8 mouse cellular contexts compared by ENCODE assay signal in the genomic region with DNA sequence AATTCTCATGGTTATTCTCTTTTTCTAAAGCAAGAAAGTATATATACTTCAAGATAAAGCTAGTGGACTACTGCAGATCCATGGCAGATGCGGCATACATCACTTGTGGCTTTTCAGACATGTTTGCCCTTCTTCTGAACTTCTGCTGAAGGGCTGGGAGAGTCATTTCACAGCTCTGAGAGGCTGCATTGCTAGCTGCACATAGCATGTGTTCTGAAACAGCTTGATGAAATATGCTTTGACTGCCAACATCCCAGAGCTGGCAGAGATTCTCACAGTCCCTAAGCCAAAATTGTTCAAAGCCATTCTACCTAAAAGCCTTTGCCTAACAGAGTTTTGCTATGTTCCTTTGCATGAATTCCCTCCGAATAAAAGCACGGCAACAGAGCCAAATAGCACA.
A peak's percentile ranks its signal among the peaks of the same experiment; 100 is the strongest.
DNase-seq lines count a peak whose midpoint lies in the region; ATAC-seq and TF ChIP-seq lines count a peak whose summit lies in the region.

No protein-coding gene starts in this region.

- H3K27me3 ChIP-seq in forebrain, embryonic 15.5 days: no peaks in the 10 kb centered on the region
- no peaks in the 10 kb centered on the region for H3K27me3 ChIP-seq in forebrain, embryonic 11.5 days (ENCODE audit: control insufficient read depth, insufficient read depth, low read length)
- no peaks in the 10 kb centered on the region for H3K27me3 ChIP-seq in embryonic facial prominence, embryonic 15.5 days
- no peaks in the 10 kb centered on the region for H3K27me3 ChIP-seq in hindbrain, postnatal 0 days (ENCODE audit: insufficient read depth, low read length)
- no peaks in the 10 kb centered on the region for H3K27me3 ChIP-seq in lung, embryonic 14.5 days (ENCODE audit: insufficient read depth, low read length)

- no peak overlapping the region for H3K4me2 ChIP-seq in forebrain, embryonic 15.5 days (replicated peaks)
- H3K4me2 ChIP-seq in forebrain, embryonic 11.5 days (ENCODE audit: low read depth, low read length, severe bottlenecking): no peak overlapping the region
- H3K4me2 ChIP-seq in embryonic facial prominence, embryonic 15.5 days (replicated peaks): no peak overlapping the region
- H3K4me2 ChIP-seq in hindbrain, postnatal 0 days (ENCODE audit: low read depth, low read length): no peak overlapping the region
- no peak overlapping the region for H3K4me2 ChIP-seq in lung, embryonic 14.5 days

- DNase-seq in forebrain, embryonic 11.5 days (ENCODE audit: low spot score): no peak
- peak; percentile 10 for DNase-seq in NIH3T3 (ENCODE audit: low read depth)
- DNase-seq in hindbrain, postnatal 0 days (ENCODE audit: low spot score): peak; percentile 89
- peak; percentile 83 for DNase-seq in lung, embryonic 14.5 days

- TF ChIP-seq CTCF in hindbrain, postnatal 0 days (IDR thresholded peaks at IDR 0.05; ENCODE audit: low read depth): no peak
- TF ChIP-seq CTCF in lung, embryonic 14.5 days (IDR thresholded peaks at IDR 0.05; ENCODE audit: low read depth): no peak

- H3K9ac ChIP-seq in forebrain, embryonic 15.5 days (replicated peaks): no peak overlapping the region
- no peak overlapping the region for H3K9ac ChIP-seq in forebrain, embryonic 11.5 days (ENCODE audit: low read length)
- H3K9ac ChIP-seq in embryonic facial prominence, embryonic 15.5 days: no peak overlapping the region
- no peak overlapping the region for H3K9ac ChIP-seq in hindbrain, postnatal 0 days (replicated peaks; ENCODE audit: low read length)
- no peak overlapping the region for H3K9ac ChIP-seq in lung, embryonic 14.5 days

- no peak overlapping the region for H3K27ac ChIP-seq in forebrain, embryonic 15.5 days (replicated peaks)
- no peak overlapping the region for H3K27ac ChIP-seq in forebrain, embryonic 11.5 days (ENCODE audit: low read depth, low read length)
- H3K27ac ChIP-seq in embryonic facial prominence, embryonic 15.5 days (replicated peaks): no peak overlapping the region; the same call in 1 of the 2 replicates
- no peak overlapping the region for H3K27ac ChIP-seq in hindbrain, postnatal 0 days
- peak overlapping the region; percentile 80; the same call in 1 of the 2 replicates for H3K27ac ChIP-seq in lung, embryonic 14.5 days (ENCODE audit: low read depth)

- 62% methylated on average over 3 of the region's 3 CpGs for WGBS in forebrain, embryonic 15.5 days
- WGBS in forebrain, embryonic 11.5 days: 92% methylated on average over 3 of the region's 3 CpGs
- 42% methylated on average over 3 of the region's 3 CpGs for WGBS in embryonic facial prominence, embryonic 15.5 days
- 40% methylated on average over 3 of the region's 3 CpGs for WGBS in hindbrain, postnatal 0 days
- WGBS in lung, embryonic 14.5 days: 42% methylated on average over 3 of the region's 3 CpGs

- no peaks in the 10 kb centered on the region for H3K9me3 ChIP-seq in forebrain, embryonic 15.5 days
- no peaks in the 10 kb centered on the region for H3K9me3 ChIP-seq in forebrain, embryonic 11.5 days (ENCODE audit: control insufficient read depth, low read length)
- no peaks in the 10 kb centered on the region for H3K9me3 ChIP-seq in embryonic facial prominence, embryonic 15.5 days (replicated peaks)
- no peaks in the 10 kb centered on the region for H3K9me3 ChIP-seq in hindbrain, postnatal 0 days (ENCODE audit: low read length)
- H3K9me3 ChIP-seq in lung, embryonic 14.5 days (ENCODE audit: low read depth, low read length): no peaks in the 10 kb centered on the region

- ATAC-seq in forebrain, embryonic 15.5 days (replicated peaks): peak; percentile 88
- ATAC-seq in forebrain, embryonic 11.5 days (replicated peaks; ENCODE audit: low FRiP score): no peak
- peak; percentile 57; the same call in 1 of the 2 replicates for ATAC-seq in embryonic facial prominence, embryonic 15.5 days (ENCODE audit: insufficient number of reproducible peaks, low FRiP score, low TSS enrichment, low read depth)
- peak; percentile 91 for ATAC-seq in hindbrain, postnatal 0 days
- ATAC-seq in lung, embryonic 14.5 days (ENCODE audit: insufficient read depth): peak; percentile 81; the same call in 1 of the 2 replicates
- ATAC-seq in granulocyte monocyte progenitor cell, adult 5-6 weeks (replicated peaks; ENCODE audit: poor library complexity, severe bottlenecking): no peak
- ATAC-seq in CD4-positive, CD25-positive, alpha-beta regulatory T cell, adult 4 months: no peak

- no peak overlapping the region for H3K4me3 ChIP-seq in forebrain, embryonic 15.5 days
- H3K4me3 ChIP-seq in forebrain, embryonic 11.5 days (ENCODE audit: low read depth, low read length): no peak overlapping the region
- no peak overlapping the region for H3K4me3 ChIP-seq in embryonic facial prominence, embryonic 15.5 days (replicated peaks)
- no peak overlapping the region for H3K4me3 ChIP-seq in hindbrain, postnatal 0 days (ENCODE audit: low read length)
- no peak overlapping the region for H3K4me3 ChIP-seq in lung, embryonic 14.5 days (ENCODE audit: low read depth, low read length)

- H3K36me3 ChIP-seq in forebrain, embryonic 15.5 days: no peaks in the 10 kb centered on the region
- no peaks in the 10 kb centered on the region for H3K36me3 ChIP-seq in forebrain, embryonic 11.5 days (ENCODE audit: control insufficient read depth, insufficient read depth, low read length)
- H3K36me3 ChIP-seq in embryonic facial prominence, embryonic 15.5 days: no peaks in the 10 kb centered on the region
- H3K36me3 ChIP-seq in hindbrain, postnatal 0 days (ENCODE audit: insufficient read depth, low read length): no peaks in the 10 kb centered on the region
- H3K36me3 ChIP-seq in lung, embryonic 14.5 days (ENCODE audit: insufficient read depth): no peaks in the 10 kb centered on the region

- H3K4me1 ChIP-seq in forebrain, embryonic 15.5 days: 0 out of 2 replicates have a peak, but pooled peaks cover 6% of the 10 kb centered on the region
- no peaks in the 10 kb centered on the region for H3K4me1 ChIP-seq in forebrain, embryonic 11.5 days (replicated peaks; ENCODE audit: control insufficient read depth, insufficient read depth, low read length)
- no peaks in the 10 kb centered on the region for H3K4me1 ChIP-seq in embryonic facial prominence, embryonic 15.5 days
- H3K4me1 ChIP-seq in hindbrain, postnatal 0 days (ENCODE audit: insufficient read depth, low read length): peaks cover 3% of the 10 kb centered on the region; the same call in 1 of the 2 replicates
- no peaks in the 10 kb centered on the region for H3K4me1 ChIP-seq in lung, embryonic 14.5 days (ENCODE audit: insufficient read depth)

Comparison
In these comparisons a context has a peak if more than half of its experiments do, and no peak if none do; other contexts are left out.
1. ATAC-seq: peak in forebrain, embryonic 15.5 days (single experiment), embryonic facial prominence, embryonic 15.5 days (single experiment), hindbrain, postnatal 0 days (single experiment) and lung, embryonic 14.5 days (single experiment); none in forebrain, embryonic 11.5 days (single experiment), granulocyte monocyte progenitor cell, adult 5-6 weeks (single experiment) and CD4-positive, CD25-positive, alpha-beta regulatory T cell, adult 4 months (single experiment).